Mouse (Mus musculus) ovary, postnatal 14 days (tissue): ENCODE data around the gene Emp1.

Experiments
- DNase-seq: peaks from one replicate; pipeline ENCODE4 v3.0.0; 2022; ENCODE audit warnings: low spot score

The Emp1 gene

GRCm38 (mm10) chr6:135412649-135413048 lies 50.3 kb downstream of the Emp1 start:
- DNase-seq: no peak

GRCm38 (mm10) chr6:135417459-135417858 lies 55.1 kb downstream of the Emp1 start:
- DNase-seq: peak; percentile 39

GRCm38 (mm10) chr6:135418223-135418824 lies 56.0 kb downstream of the Emp1 start:
- no peak for DNase-seq

- no peak for DNase-seq
Measured at GRCm38 (mm10) chr6:135428246-135428645, 65.9 kb downstream of the Emp1 start.

- DNase-seq: no peak
Measured at GRCm38 (mm10) chr6:135429268-135429909, 67.0 kb downstream of the Emp1 start.

GRCm38 (mm10) chr6:135430441-135430970 lies 68.2 kb downstream of the Emp1 start:
- DNase-seq: no peak
